ENCODE assay signal across 12 mouse cellular contexts in the genomic region with DNA sequence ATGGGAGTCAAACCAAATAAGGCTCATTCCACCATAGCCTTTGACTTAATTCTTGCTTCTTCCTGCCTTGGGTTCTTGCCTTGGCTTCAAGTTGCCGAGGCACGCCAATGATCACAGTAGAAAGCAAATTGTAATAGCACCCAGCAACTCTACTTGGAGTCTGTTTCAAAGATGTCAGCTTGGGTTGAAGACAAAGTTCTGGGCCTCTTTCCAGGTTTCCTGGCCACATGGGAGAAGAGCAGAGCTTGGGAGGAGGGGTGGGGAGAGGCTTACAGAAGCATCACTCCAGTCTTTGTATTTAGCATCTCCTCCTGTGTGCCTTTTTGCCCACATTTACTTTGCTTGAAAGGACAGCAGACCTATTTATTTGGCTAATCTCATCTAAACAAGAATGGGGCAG.
A peak's percentile ranks its signal among the peaks of the same experiment; 100 is the strongest.
DNase-seq lines count a peak whose midpoint lies in the region.
"Had no signal": no experiment of that assay in that cellular context is flagged by ENCODE, and none has a peak within 500 bp of the region (broad histone marks: within the 10 kb centered on the region; RNA-seq: fewer than 3 reads in every experiment).

No protein-coding gene starts in this region.

- peak; percentile 34 for DNase-seq in cerebellum, adult 9-11 months
- no peak for DNase-seq in cerebellum, adult 8-10 months
- peak; percentile 7 to 11 for DNase-seq in layer of hippocampus, postnatal 10 days (ENCODE audit: low spot score in 2 of 2)
- DNase-seq in layer of hippocampus, adult 11-12 months (ENCODE audit: low spot score): no peak
- DNase-seq in NIH3T3 (ENCODE audit: low read depth): peak; percentile 56
- peak; percentile 28 for DNase-seq in heart, adult 8-10 months (ENCODE audit: low spot score)
- no peak for DNase-seq in spleen, postnatal 10 days (ENCODE audit: low spot score in 2 of 2)
- DNase-seq in layer of hippocampus, adult 8-10 months (ENCODE audit: low spot score in 2 of 2): no peak
- DNase-seq: B cell, adult 2 months; kidney, postnatal 25 days; liver; right cerebral cortex, postnatal 4 days had no signal

Comparison
In these comparisons a context has a peak if more than half of its experiments do, and no peak if none do; other contexts are left out.
1. DNase-seq: peak in cerebellum, adult 9-11 months (single experiment), layer of hippocampus, postnatal 10 days (2 of 2), NIH3T3 (single experiment) and heart, adult 8-10 months (single experiment); none in cerebellum, adult 8-10 months (single experiment), layer of hippocampus, adult 11-12 months (single experiment), spleen, postnatal 10 days (0 of 2) and layer of hippocampus, adult 8-10 months (0 of 2).